Mouse (Mus musculus): ENCODE results near the gene Ryr1. TPM values are rescaled to one million over a fixed set of nuclear protein-coding genes. Genes with fewer than 3 reads are reported as not detected.

Gene Ryr1
- total and polyA plus RNA-seq, 2 experiments from 2014 or later = 0.04 to 0.15 TPM

DNA sequence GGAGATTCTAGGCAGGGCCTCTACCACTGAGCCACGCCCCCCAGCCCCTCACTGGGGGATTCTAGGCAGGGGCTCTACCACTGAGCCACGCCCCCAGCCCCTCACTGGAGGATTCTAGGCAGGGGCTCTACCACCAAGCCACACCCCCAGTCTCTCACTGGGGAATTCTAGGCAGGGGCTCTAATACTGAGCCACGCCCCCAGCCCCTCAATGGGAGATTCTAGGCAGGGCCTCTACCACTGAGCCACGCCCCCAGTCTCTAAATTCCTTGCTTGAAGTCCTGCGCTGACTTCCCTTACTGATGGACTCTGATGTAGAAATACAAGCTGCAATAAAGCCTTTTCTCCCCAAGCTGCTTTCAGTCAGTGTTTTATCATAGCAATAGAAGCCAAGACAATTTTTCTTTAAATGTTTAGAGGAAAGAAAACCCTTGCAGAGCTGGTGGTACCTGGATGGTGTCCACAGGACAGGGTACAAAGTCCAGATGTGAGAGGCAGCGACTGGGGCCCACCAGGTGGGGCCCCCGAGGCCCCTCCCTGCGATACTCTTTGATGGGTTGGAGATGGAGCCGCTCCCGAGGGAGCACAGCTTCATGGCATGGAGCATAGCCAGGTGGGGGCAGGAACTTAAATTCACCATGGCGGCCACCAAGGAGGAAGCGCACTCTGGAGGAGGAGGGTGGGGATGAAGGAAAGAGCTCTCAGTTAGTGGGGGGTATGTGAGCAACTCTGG lies 23.5 kb downstream of the Ryr1 start:
- DNase-seq (ENCODE audit: low spot score) = no peak
- Histone ChIP-seq H3K4me3 (ENCODE audit: low read depth, low read length) (no peak overlapping the region), H3K9ac (replicated peaks; ENCODE audit: low read depth, low read length) (no peak overlapping the region), H3K9me3 (replicated peaks; ENCODE audit: control insufficient read depth, low read length) (no peaks in the 10 kb centered on the region), H3K27me3 (ENCODE audit: control insufficient read depth, insufficient read depth, low read length) (0 out of 2 replicates have a peak, but pooled peaks cover 3% of the 10 kb centered on the region), H3K27ac (ENCODE audit: low read depth) (no peak overlapping the region), H3K4me2 (ENCODE audit: low read depth, low read length) (no peak overlapping the region), H3K4me1 (ENCODE audit: control insufficient read depth, insufficient read depth) (no peaks in the 10 kb centered on the region), H3K36me3 (replicated peaks; ENCODE audit: control insufficient read depth, insufficient read depth, low read length) (no peaks in the 10 kb centered on the region)
- no peak for ATAC-seq (ENCODE audit: insufficient read depth, low read depth)
- 86% methylated on average over 12 of the region's 12 CpGs for WGBS
- TF ChIP-seq EP300 (IDR thresholded peaks at IDR 0.05; ENCODE audit: low read depth) (no peak), CTCF (IDR thresholded peaks at IDR 0.05; ENCODE audit: low read depth) (no peak)

DNA sequence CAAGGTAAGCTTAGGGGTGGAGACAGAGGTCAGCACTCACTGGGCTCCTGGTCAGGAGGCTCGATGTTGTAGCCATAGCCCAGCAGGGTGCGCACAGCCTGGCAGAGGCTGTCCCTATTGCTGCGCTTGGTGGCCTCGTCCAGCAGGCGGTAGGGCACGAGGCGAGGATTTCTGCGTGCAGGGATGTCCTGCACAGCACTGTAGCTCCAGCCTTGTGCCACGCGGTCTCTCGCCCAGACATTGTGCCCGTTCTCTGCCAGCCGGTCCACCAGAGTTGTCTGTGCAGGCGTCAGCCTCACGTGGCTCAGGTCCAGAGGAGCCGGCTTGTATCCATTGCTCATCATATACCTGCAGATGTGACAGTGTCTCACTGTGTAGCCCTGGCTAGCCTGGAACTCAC lies 27.8 kb downstream of the Ryr1 start:
- Histone ChIP-seq H3K9me3 (replicated peaks; ENCODE audit: control insufficient read depth, low read length) (no peaks in the 10 kb centered on the region), H3K27me3 (ENCODE audit: control insufficient read depth, insufficient read depth, low read length) (0 out of 2 replicates have a peak, but pooled peaks cover 3% of the 10 kb centered on the region), H3K4me1 (ENCODE audit: control insufficient read depth, insufficient read depth) (no peaks in the 10 kb centered on the region), H3K4me2 (ENCODE audit: low read depth, low read length) (no peak overlapping the region), H3K9ac (replicated peaks; ENCODE audit: low read depth, low read length) (no peak overlapping the region), H3K4me3 (ENCODE audit: low read depth, low read length) (no peak overlapping the region), H3K27ac (ENCODE audit: low read depth) (no peak overlapping the region), H3K36me3 (replicated peaks; ENCODE audit: control insufficient read depth, insufficient read depth, low read length) (no peaks in the 10 kb centered on the region)
- DNase-seq (ENCODE audit: low spot score) (no peak), ATAC-seq (ENCODE audit: insufficient read depth, low read depth) (no peak)
- 79% methylated on average over 16 of the region's 16 CpGs for WGBS
- TF ChIP-seq CTCF (IDR thresholded peaks at IDR 0.05; ENCODE audit: low read depth) (no peak), EP300 (IDR thresholded peaks at IDR 0.05; ENCODE audit: low read depth) (no peak)

DNA sequence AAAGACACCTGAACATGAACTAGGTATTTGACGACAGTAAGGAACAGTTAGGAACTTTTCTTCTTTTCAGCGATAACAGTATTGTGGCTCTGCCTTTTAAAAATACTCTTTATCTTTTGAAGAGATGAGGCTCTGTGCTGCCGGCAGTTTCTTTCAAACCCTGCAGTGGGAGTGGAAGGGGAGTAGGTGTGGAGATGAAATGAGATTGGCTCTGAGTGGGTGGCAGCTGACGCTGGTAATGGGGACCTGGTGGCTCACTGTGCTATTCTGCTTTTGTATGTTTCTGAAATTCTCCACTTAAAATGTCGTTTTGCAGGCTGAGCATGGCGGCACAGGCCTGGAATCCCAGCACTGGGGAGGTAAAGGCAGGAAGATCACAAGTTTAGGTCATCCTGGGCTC lies 36.2 kb downstream of the Ryr1 start:
- ATAC-seq (ENCODE audit: insufficient read depth, low read depth) = no peak
- WGBS = 44% methylated on average over 6 of the region's 6 CpGs
- Histone ChIP-seq H3K36me3 (replicated peaks; ENCODE audit: control insufficient read depth, insufficient read depth, low read length) (no peaks in the 10 kb centered on the region), H3K27ac (ENCODE audit: low read depth) (no peak overlapping the region), H3K9me3 (replicated peaks; ENCODE audit: control insufficient read depth, low read length) (no peaks in the 10 kb centered on the region), H3K27me3 (ENCODE audit: control insufficient read depth, insufficient read depth, low read length) (peaks cover 6% of the 10 kb centered on the region), H3K9ac (replicated peaks; ENCODE audit: low read depth, low read length) (no peak overlapping the region), H3K4me2 (ENCODE audit: low read depth, low read length) (no peak overlapping the region), H3K4me3 (ENCODE audit: low read depth, low read length) (no peak overlapping the region), H3K4me1 (ENCODE audit: control insufficient read depth, insufficient read depth) (no peaks in the 10 kb centered on the region)
- TF ChIP-seq CTCF (IDR thresholded peaks at IDR 0.05; ENCODE audit: low read depth) (no peak), EP300 (IDR thresholded peaks at IDR 0.05; ENCODE audit: low read depth) (no peak)
- DNase-seq (ENCODE audit: low spot score) = no peak

DNA sequence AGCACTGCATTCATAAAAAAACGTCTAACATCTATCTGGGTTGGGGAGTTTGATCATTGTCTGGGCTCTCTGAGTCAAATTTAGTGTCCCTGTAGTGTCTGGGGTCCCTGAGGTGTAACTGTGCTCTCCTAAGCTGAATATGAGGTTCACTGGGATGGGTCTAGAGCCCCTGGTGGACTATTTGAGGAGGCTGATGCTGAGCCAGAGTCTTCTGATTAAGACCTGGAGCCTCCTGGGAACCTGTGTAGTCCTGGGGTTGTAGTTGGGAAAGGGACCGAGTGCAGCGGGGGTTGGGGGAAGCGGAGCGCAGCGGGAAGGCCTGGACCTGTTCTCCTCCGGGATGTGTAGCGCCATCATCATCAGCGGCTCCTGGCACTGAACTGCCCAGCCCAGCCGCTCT lies 38.1 kb downstream of the Ryr1 start:
- DNase-seq (ENCODE audit: low spot score) = no peak
- Histone ChIP-seq H3K4me2 (ENCODE audit: low read depth, low read length) (no peak overlapping the region), H3K9me3 (replicated peaks; ENCODE audit: control insufficient read depth, low read length) (no peaks in the 10 kb centered on the region), H3K4me1 (ENCODE audit: control insufficient read depth, insufficient read depth) (no peaks in the 10 kb centered on the region), H3K9ac (replicated peaks; ENCODE audit: low read depth, low read length) (no peak overlapping the region), H3K27ac (ENCODE audit: low read depth) (no peak overlapping the region), H3K36me3 (replicated peaks; ENCODE audit: control insufficient read depth, insufficient read depth, low read length) (no peaks in the 10 kb centered on the region), H3K4me3 (ENCODE audit: low read depth, low read length) (no peak overlapping the region), H3K27me3 (ENCODE audit: control insufficient read depth, insufficient read depth, low read length) (peaks cover 6% of the 10 kb centered on the region)
- 75% methylated on average over 10 of the region's 10 CpGs for WGBS
- TF ChIP-seq EP300 (IDR thresholded peaks at IDR 0.05; ENCODE audit: low read depth) (no peak), CTCF (IDR thresholded peaks at IDR 0.05; ENCODE audit: low read depth) (no peak)
- no peak for ATAC-seq (ENCODE audit: insufficient read depth, low read depth)

DNA sequence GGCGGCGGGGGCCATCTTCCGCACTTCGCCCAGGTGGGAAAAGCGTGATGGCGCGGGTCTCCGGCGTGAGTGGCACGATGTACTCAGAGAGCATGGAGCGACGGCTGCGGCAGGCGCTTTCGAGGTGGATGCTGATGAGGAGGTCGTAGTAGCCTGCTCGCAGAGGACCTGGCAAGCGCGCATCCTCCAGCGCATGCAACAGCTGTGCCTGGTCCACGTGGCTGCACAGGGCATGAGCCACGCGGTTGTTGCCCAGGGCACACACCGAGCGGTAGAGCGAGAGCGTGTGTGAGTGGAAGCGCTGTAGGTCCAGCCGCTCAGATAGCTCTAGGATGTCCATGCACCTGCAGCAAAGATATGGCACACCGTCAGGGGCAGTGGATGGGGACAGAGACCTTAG lies 39.0 kb downstream of the Ryr1 start:
- Histone ChIP-seq H3K27ac (ENCODE audit: low read depth) (no peak overlapping the region), H3K27me3 (ENCODE audit: control insufficient read depth, insufficient read depth, low read length) (peaks cover 6% of the 10 kb centered on the region)

DNA sequence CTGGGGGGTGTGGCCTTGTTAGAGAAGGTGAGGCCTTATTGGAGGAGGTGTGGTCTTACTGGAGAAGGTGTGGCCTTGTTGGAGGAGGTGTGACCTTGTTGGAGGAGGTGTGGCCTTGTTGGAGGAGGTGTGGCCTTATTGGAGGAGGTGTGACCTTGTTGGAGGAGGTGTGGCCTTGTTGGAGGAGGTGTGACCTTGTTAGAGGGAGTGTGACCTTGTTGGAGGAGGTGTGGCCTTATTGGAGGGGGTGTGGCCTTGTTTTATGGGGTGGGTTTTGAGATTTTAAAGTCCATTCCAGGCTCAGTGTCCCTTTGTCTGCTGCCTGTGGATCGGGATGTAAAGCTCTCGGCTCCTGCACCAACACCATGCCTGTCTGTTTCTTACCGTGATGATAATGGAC lies 40.6 kb downstream of the Ryr1 start:
- TF ChIP-seq CTCF (IDR thresholded peaks at IDR 0.05; ENCODE audit: low read depth) = no peak
- no peak for TF ChIP-seq EP300 (IDR thresholded peaks at IDR 0.05; ENCODE audit: low read depth)

More for the DNA sequence above, 39.0 kb downstream of the Ryr1 start:
- Histone ChIP-seq H3K4me1 (ENCODE audit: control insufficient read depth, insufficient read depth) (no peaks in the 10 kb centered on the region), H3K9me3 (replicated peaks; ENCODE audit: control insufficient read depth, low read length) (no peaks in the 10 kb centered on the region), H3K36me3 (replicated peaks; ENCODE audit: control insufficient read depth, insufficient read depth, low read length) (no peaks in the 10 kb centered on the region), H3K4me3 (ENCODE audit: low read depth, low read length) (no peak overlapping the region), H3K4me2 (ENCODE audit: low read depth, low read length) (no peak overlapping the region), H3K9ac (replicated peaks; ENCODE audit: low read depth, low read length) (no peak overlapping the region)
- TF ChIP-seq CTCF (IDR thresholded peaks at IDR 0.05; ENCODE audit: low read depth) (no peak), EP300 (IDR thresholded peaks at IDR 0.05; ENCODE audit: low read depth) (no peak)
- no peak for DNase-seq (ENCODE audit: low spot score)
- WGBS = 87% methylated on average over 30 of the region's 30 CpGs
- no peak for ATAC-seq (ENCODE audit: insufficient read depth, low read depth)

More for the DNA sequence above, 40.6 kb downstream of the Ryr1 start:
- ATAC-seq (ENCODE audit: insufficient read depth, low read depth) (no peak), DNase-seq (ENCODE audit: low spot score) (no peak)
- Histone ChIP-seq H3K4me1 (ENCODE audit: control insufficient read depth, insufficient read depth) (no peaks in the 10 kb centered on the region), H3K4me2 (ENCODE audit: low read depth, low read length) (no peak overlapping the region), H3K9me3 (replicated peaks; ENCODE audit: control insufficient read depth, low read length) (no peaks in the 10 kb centered on the region), H3K27me3 (ENCODE audit: control insufficient read depth, insufficient read depth, low read length) (peaks cover 6% of the 10 kb centered on the region), H3K27ac (ENCODE audit: low read depth) (no peak overlapping the region), H3K4me3 (ENCODE audit: low read depth, low read length) (no peak overlapping the region), H3K9ac (replicated peaks; ENCODE audit: low read depth, low read length) (no peak overlapping the region), H3K36me3 (replicated peaks; ENCODE audit: control insufficient read depth, insufficient read depth, low read length) (no peaks in the 10 kb centered on the region)
- WGBS = 80% methylated on average over 3 of the region's 3 CpGs
